Mouse (Mus musculus): Measurements from ENCODE around the gene Fbxl15. TPM values are rescaled to one million over a fixed set of nuclear protein-coding genes. Genes with fewer than 3 reads are reported as not detected.

Gene Fbxl15
- total and polyA plus RNA-seq, 2 experiments: 6.2 to 15.1 TPM

DNA sequence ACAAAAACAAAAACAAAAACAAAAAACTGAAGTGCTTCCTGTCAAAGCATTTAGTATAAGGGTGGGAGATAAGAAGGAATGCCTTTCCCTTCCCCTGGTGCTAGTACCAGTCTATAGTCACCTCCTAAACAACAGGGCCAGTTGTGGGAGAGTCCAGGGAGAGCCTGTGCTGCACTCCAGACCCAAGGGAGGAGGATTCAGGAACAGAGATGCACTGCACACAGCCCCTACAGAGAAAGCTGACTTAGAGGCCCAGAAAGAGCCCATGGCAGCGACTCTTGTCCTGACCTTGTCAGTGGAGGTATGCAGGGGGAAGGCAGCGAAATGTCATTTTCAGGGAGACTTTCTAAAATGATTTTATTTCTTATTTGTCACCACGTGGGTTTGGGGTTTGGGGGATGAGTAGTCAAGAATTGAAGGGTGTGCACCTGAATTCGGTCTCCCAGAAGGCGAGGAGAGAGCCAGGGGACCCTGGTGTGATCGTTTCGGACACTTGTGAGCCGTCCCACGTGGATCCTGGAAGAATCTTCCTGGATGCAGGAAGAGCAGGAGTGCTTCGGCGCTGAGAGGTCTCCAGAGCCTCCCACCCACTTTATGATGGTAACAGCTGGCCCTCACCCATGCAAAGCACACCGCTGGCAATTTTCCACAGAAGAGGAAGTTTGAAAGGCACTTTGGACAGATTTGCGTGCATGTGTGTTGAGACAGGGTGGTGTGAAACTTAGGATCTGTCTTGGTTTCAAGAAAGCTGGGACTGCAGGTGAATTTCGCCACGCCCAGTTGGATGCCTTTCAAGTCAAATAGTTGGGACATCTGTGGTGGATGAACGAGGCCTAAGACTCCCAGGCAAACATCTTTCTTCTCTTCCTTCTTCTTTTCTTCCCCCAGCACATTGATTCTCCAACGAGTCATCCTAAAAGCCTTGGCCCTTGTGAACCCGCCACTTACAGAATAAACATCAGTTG is 24.5 kb upstream of the Fbxl15 start:
- 54% methylated on average over 18 of the region's 18 CpGs for WGBS
- 0 out of 2 replicates have a peak, but pooled peaks cover 3% of the 10 kb centered on the region for H3K4me1 ChIP-seq (ENCODE audit: control insufficient read depth, insufficient read depth, low read length)
- no peaks in the 10 kb centered on the region for H3K27me3 ChIP-seq (ENCODE audit: control insufficient read depth, insufficient read depth, low read length)
- no peak for TF ChIP-seq CTCF (IDR thresholded peaks at IDR 0.05; ENCODE audit: low read depth, low read length)
- TF ChIP-seq POLR2A (IDR thresholded peaks at IDR 0.05; ENCODE audit: extremely low read depth, insufficient read depth, low read length): no peak
- no peak overlapping the region for H3K27ac ChIP-seq (replicated peaks; ENCODE audit: insufficient read depth, low read depth, low read length)
- H3K4me3 ChIP-seq (ENCODE audit: insufficient read depth, low read depth, low read length): no peak overlapping the region; the same call in 1 of the 2 replicates
- H3K9ac ChIP-seq (ENCODE audit: low read depth, low read length): no peak overlapping the region
- no peaks in the 10 kb centered on the region for H3K36me3 ChIP-seq (ENCODE audit: control insufficient read depth, insufficient read depth, low read length)
- H3K79me2 ChIP-seq (ENCODE audit: control insufficient read depth, insufficient read depth, low read length): no peaks in the 10 kb centered on the region
- DNase-seq (ENCODE audit: extremely low read depth, low read depth, low spot score): peak; percentile 57

DNA sequence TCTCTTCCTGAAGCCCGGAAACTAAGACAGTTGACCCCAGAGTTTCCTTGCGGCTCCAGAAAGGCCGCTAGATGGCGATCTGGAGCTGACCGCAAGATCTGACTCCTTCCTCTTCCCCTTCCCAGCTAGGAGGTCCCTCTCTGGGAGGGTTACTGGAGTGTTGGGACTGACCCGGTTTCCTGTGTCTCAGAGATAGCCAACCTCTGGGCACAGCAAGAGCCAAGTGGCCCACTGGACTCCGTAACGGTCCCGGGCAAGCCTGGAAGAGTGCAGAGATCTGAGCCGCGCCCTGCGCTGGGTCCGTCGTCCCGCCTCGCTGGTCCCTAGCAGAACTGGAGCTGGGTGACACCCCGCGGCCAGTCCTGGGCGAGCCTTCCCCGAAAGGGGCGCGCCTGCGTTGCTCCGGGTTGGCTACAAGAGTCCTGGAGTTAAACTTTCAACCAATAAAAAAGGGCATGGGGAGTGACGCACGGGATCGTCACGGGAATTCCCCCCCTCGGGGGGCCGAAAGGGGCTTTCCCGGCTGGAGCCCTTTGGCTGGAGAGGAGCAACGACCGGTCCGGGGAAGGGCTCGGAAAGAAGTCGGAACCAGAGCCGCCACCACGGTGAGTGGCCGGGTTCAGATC is 23.7 kb upstream of the Fbxl15 start, which contains the start of gene Nfkb2:
Gene Nfkb2, plus strand, starts transcription at position 105 of the 626 bp plus-strand sequence.
- Histone ChIP-seq H3K27me3 (ENCODE audit: control insufficient read depth, insufficient read depth, low read length) (no peaks in the 10 kb centered on the region), H3K27ac (replicated peaks; ENCODE audit: insufficient read depth, low read depth, low read length) (peak within 1 kb of the TSS; percentile 69), H3K9ac (ENCODE audit: low read depth, low read length) (peak within 1 kb of the TSS; percentile 71), H3K79me2 (ENCODE audit: control insufficient read depth, insufficient read depth, low read length) (no peaks in the 10 kb centered on the region), H3K36me3 (ENCODE audit: control insufficient read depth, insufficient read depth, low read length) (no peaks in the 10 kb centered on the region), H3K4me1 (ENCODE audit: control insufficient read depth, insufficient read depth, low read length) (0 out of 2 replicates have a peak, but pooled peaks cover 3% of the 10 kb centered on the region), H3K4me3 (ENCODE audit: insufficient read depth, low read depth, low read length) (peak within 1 kb of the TSS; percentile 63)
- TF ChIP-seq POLR2A (IDR thresholded peaks at IDR 0.05; ENCODE audit: extremely low read depth, insufficient read depth, low read length): peak; percentile 82
- TF ChIP-seq CTCF (IDR thresholded peaks at IDR 0.05; ENCODE audit: low read depth, low read length): peak; percentile 88
- peak; percentile 81 for DNase-seq (ENCODE audit: extremely low read depth, low read depth, low spot score)
- under 1% methylated on average over 39 of the region's 39 CpGs for WGBS

- H3K9ac ChIP-seq (ENCODE audit: low read depth, low read length): peak overlapping the region; percentile 71
- DNase-seq (ENCODE audit: extremely low read depth, low read depth, low spot score): peak; percentile 37
- H3K4me1 ChIP-seq (ENCODE audit: control insufficient read depth, insufficient read depth, low read length): 0 out of 2 replicates have a peak, but pooled peaks cover 3% of the 10 kb centered on the region
- no peaks in the 10 kb centered on the region for H3K79me2 ChIP-seq (ENCODE audit: control insufficient read depth, insufficient read depth, low read length)
- no peaks in the 10 kb centered on the region for H3K36me3 ChIP-seq (ENCODE audit: control insufficient read depth, insufficient read depth, low read length)
- H3K4me3 ChIP-seq (ENCODE audit: insufficient read depth, low read depth, low read length): peak overlapping the region; percentile 63
- peak overlapping the region; percentile 56 for H3K27ac ChIP-seq (replicated peaks; ENCODE audit: insufficient read depth, low read depth, low read length)
- no peaks in the 10 kb centered on the region for H3K27me3 ChIP-seq (ENCODE audit: control insufficient read depth, insufficient read depth, low read length)
- TF ChIP-seq CTCF (IDR thresholded peaks at IDR 0.05; ENCODE audit: low read depth, low read length) (no peak), POLR2A (IDR thresholded peaks at IDR 0.05; ENCODE audit: extremely low read depth, insufficient read depth, low read length) (no peak)
- WGBS: under 1% methylated on average over 34 of the region's 34 CpGs
Observed at GRCm38 (mm10) chr19:46304908-46305333, 23.1 kb upstream of the Fbxl15 start.

GRCm38 (mm10) chr19:46305432-46306267 is 22.3 kb upstream of the Fbxl15 start:
- Histone ChIP-seq H3K79me2 (ENCODE audit: control insufficient read depth, insufficient read depth, low read length) (no peaks in the 10 kb centered on the region), H3K27ac (replicated peaks; ENCODE audit: insufficient read depth, low read depth, low read length) (peak overlapping the region; percentile 20; the same call in 1 of the 2 replicates), H3K36me3 (ENCODE audit: control insufficient read depth, insufficient read depth, low read length) (no peaks in the 10 kb centered on the region), H3K9ac (ENCODE audit: low read depth, low read length) (peak overlapping the region; percentile 71), H3K4me1 (ENCODE audit: control insufficient read depth, insufficient read depth, low read length) (0 out of 2 replicates have a peak, but pooled peaks cover 3% of the 10 kb centered on the region), H3K27me3 (ENCODE audit: control insufficient read depth, insufficient read depth, low read length) (no peaks in the 10 kb centered on the region), H3K4me3 (ENCODE audit: insufficient read depth, low read depth, low read length) (peak overlapping the region; percentile 63)
- DNase-seq (ENCODE audit: extremely low read depth, low read depth, low spot score): peak; percentile 55
- TF ChIP-seq POLR2A (IDR thresholded peaks at IDR 0.05; ENCODE audit: extremely low read depth, insufficient read depth, low read length): peak; percentile 57; the same call in 1 of the 2 replicates
- no peak for TF ChIP-seq CTCF (IDR thresholded peaks at IDR 0.05; ENCODE audit: low read depth, low read length)
- WGBS: 1% methylated on average over 43 of the region's 43 CpGs

GRCm38 (mm10) chr19:46306268-46306610 is 21.7 kb upstream of the Fbxl15 start:
- no peaks in the 10 kb centered on the region; the same call in 1 of the 2 replicates for H3K36me3 ChIP-seq (ENCODE audit: control insufficient read depth, insufficient read depth, low read length)
- H3K9ac ChIP-seq (ENCODE audit: low read depth, low read length): no peak overlapping the region; the same call in 1 of the 2 replicates
- no peaks in the 10 kb centered on the region for H3K79me2 ChIP-seq (ENCODE audit: control insufficient read depth, insufficient read depth, low read length)
- TF ChIP-seq POLR2A (IDR thresholded peaks at IDR 0.05; ENCODE audit: extremely low read depth, insufficient read depth, low read length): no peak
- TF ChIP-seq CTCF (IDR thresholded peaks at IDR 0.05; ENCODE audit: low read depth, low read length): no peak
- no peaks in the 10 kb centered on the region for H3K27me3 ChIP-seq (ENCODE audit: control insufficient read depth, insufficient read depth, low read length)
- H3K27ac ChIP-seq (replicated peaks; ENCODE audit: insufficient read depth, low read depth, low read length): no peak overlapping the region
- DNase-seq (ENCODE audit: extremely low read depth, low read depth, low spot score): no peak
- WGBS: 72% methylated on average over 5 of the region's 5 CpGs
- 0 out of 2 replicates have a peak, but pooled peaks cover 3% of the 10 kb centered on the region for H3K4me1 ChIP-seq (ENCODE audit: control insufficient read depth, insufficient read depth, low read length)
- H3K4me3 ChIP-seq (ENCODE audit: insufficient read depth, low read depth, low read length): no peak overlapping the region; the same call in 1 of the 2 replicates

All from liver, adult 2 months (tissue).